Mouse (Mus musculus): ENCODE results near the gene Parp2. TPM values are rescaled to one million over a fixed set of nuclear protein-coding genes. Genes with fewer than 3 reads are reported as not detected.
A peak's percentile ranks its signal among the peaks of the same experiment; 100 is the strongest.

The Parp2 gene
- 45.2 and 48.5 TPM in 2 replicates for polyA plus RNA-seq (2014; fragmentation: Nextera tagmentation; extraction: Ambion mirVana)

GRCm38 (mm10) chr14:50807487-50808072, at the start of gene Parp2, which contains the start of gene Ccnb1ip1:
Parp2 (plus strand) TSS chr14:50807841.
Ccnb1ip1 (minus strand) TSS chr14:50807732.
- Histone ChIP-seq H3K9ac (ENCODE audit: low read depth, low read length) (peak within 1 kb of the TSS; percentile 85), H3K4me1 (ENCODE audit: control insufficient read depth, insufficient read depth, low read length) (no peaks in the 10 kb centered on the region), H3K4me3 (ENCODE audit: low read depth, low read length) (peak within 1 kb of the TSS; percentile 66), H3K36me3 (ENCODE audit: control insufficient read depth, insufficient read depth, low read length) (peaks cover 2% of the 10 kb centered on the region; the same call in 1 of the 2 replicates), H3K27ac (ENCODE audit: low read depth, low read length) (peak within 1 kb of the TSS; percentile 89), H3K27me3 (ENCODE audit: control insufficient read depth, insufficient read depth, low read length) (no peaks in the 10 kb centered on the region), H3K4me2 (peak within 1 kb of the TSS; percentile 70), H3K9me3 (replicated peaks; ENCODE audit: control insufficient read depth, low read length) (no peaks in the 10 kb centered on the region)
- ATAC-seq (replicated peaks; ENCODE audit: insufficient number of reproducible peaks, low FRiP score, low TSS enrichment): peak; percentile 99
- WGBS (ENCODE audit: insufficient replicate concordance): under 1% methylated on average over 42 of the region's 42 CpGs

- Histone ChIP-seq H3K36me3 (ENCODE audit: control insufficient read depth, insufficient read depth, low read length) (no peaks in the 10 kb centered on the region), H3K9me3 (replicated peaks; ENCODE audit: control insufficient read depth, low read length) (no peaks in the 10 kb centered on the region), H3K4me3 (ENCODE audit: low read depth, low read length) (no peak overlapping the region), H3K4me2 (no peak overlapping the region), H3K9ac (ENCODE audit: low read depth, low read length) (no peak overlapping the region), H3K27me3 (ENCODE audit: control insufficient read depth, insufficient read depth, low read length) (no peaks in the 10 kb centered on the region), H3K4me1 (ENCODE audit: control insufficient read depth, insufficient read depth, low read length) (no peaks in the 10 kb centered on the region), H3K27ac (ENCODE audit: low read depth, low read length) (no peak overlapping the region)
- 67% methylated on average over 5 of the region's 5 CpGs for WGBS (ENCODE audit: insufficient replicate concordance)
- ATAC-seq (replicated peaks; ENCODE audit: insufficient number of reproducible peaks, low FRiP score, low TSS enrichment): no peak
Observed at GRCm38 (mm10) chr14:50758416-50759085, 49.1 kb upstream of the Parp2 start.

- no peak for ATAC-seq (replicated peaks; ENCODE audit: insufficient number of reproducible peaks, low FRiP score, low TSS enrichment)
- Histone ChIP-seq H3K27ac (ENCODE audit: low read depth, low read length) (no peak overlapping the region), H3K4me3 (ENCODE audit: low read depth, low read length) (no peak overlapping the region), H3K4me2 (no peak overlapping the region), H3K27me3 (ENCODE audit: control insufficient read depth, insufficient read depth, low read length) (no peaks in the 10 kb centered on the region), H3K9ac (ENCODE audit: low read depth, low read length) (no peak overlapping the region), H3K9me3 (replicated peaks; ENCODE audit: control insufficient read depth, low read length) (no peaks in the 10 kb centered on the region), H3K36me3 (ENCODE audit: control insufficient read depth, insufficient read depth, low read length) (peaks cover 15% of the 10 kb centered on the region), H3K4me1 (ENCODE audit: control insufficient read depth, insufficient read depth, low read length) (no peaks in the 10 kb centered on the region)
- 94% methylated on average over 6 of the region's 6 CpGs for WGBS (ENCODE audit: insufficient replicate concordance)
Observed at GRCm38 (mm10) chr14:50765736-50766135, 41.9 kb upstream of the Parp2 start.

GRCm38 (mm10) chr14:50771342-50771741, 36.3 kb upstream of the Parp2 start:
- H3K36me3 ChIP-seq (ENCODE audit: control insufficient read depth, insufficient read depth, low read length): peaks cover 33% of the 10 kb centered on the region
- H3K4me2 ChIP-seq: no peak overlapping the region
- H3K4me3 ChIP-seq (ENCODE audit: low read depth, low read length): no peak overlapping the region
- ATAC-seq (replicated peaks; ENCODE audit: insufficient number of reproducible peaks, low FRiP score, low TSS enrichment): no peak
- 67% methylated on average over 2 of the region's 2 CpGs for WGBS (ENCODE audit: insufficient replicate concordance)
- no peaks in the 10 kb centered on the region for H3K4me1 ChIP-seq (ENCODE audit: control insufficient read depth, insufficient read depth, low read length)
- H3K27me3 ChIP-seq (ENCODE audit: control insufficient read depth, insufficient read depth, low read length): no peaks in the 10 kb centered on the region
- no peak overlapping the region for H3K9ac ChIP-seq (ENCODE audit: low read depth, low read length)
- no peak overlapping the region for H3K27ac ChIP-seq (ENCODE audit: low read depth, low read length)
- no peaks in the 10 kb centered on the region for H3K9me3 ChIP-seq (replicated peaks; ENCODE audit: control insufficient read depth, low read length)

- WGBS (ENCODE audit: insufficient replicate concordance): 92% methylated on average over 3 of the region's 3 CpGs
- Histone ChIP-seq H3K36me3 (ENCODE audit: control insufficient read depth, insufficient read depth, low read length) (peaks cover 10% of the 10 kb centered on the region; the same call in 1 of the 2 replicates), H3K9me3 (replicated peaks; ENCODE audit: control insufficient read depth, low read length) (no peaks in the 10 kb centered on the region), H3K27ac (ENCODE audit: low read depth, low read length) (no peak overlapping the region), H3K27me3 (ENCODE audit: control insufficient read depth, insufficient read depth, low read length) (no peaks in the 10 kb centered on the region), H3K4me2 (no peak overlapping the region), H3K4me1 (ENCODE audit: control insufficient read depth, insufficient read depth, low read length) (0 out of 2 replicates have a peak, but pooled peaks cover 2% of the 10 kb centered on the region), H3K9ac (ENCODE audit: low read depth, low read length) (no peak overlapping the region), H3K4me3 (ENCODE audit: low read depth, low read length) (no peak overlapping the region)
- ATAC-seq (replicated peaks; ENCODE audit: insufficient number of reproducible peaks, low FRiP score, low TSS enrichment): no peak
Observed at GRCm38 (mm10) chr14:50782166-50782565, 25.5 kb upstream of the Parp2 start.

- 23% methylated on average over 16 of the region's 16 CpGs for WGBS (ENCODE audit: insufficient replicate concordance)
Observed at GRCm38 (mm10) chr14:50784391-50785250, 23.0 kb upstream of the Parp2 start.

GRCm38 (mm10) chr14:50785251-50785637, 22.4 kb upstream of the Parp2 start, which contains the start of gene Ttc5:
Ttc5 (minus strand) TSS chr14:50785519.
- H3K4me1 ChIP-seq (ENCODE audit: control insufficient read depth, insufficient read depth, low read length): 0 out of 2 replicates have a peak, but pooled peaks cover 2% of the 10 kb centered on the region
- H3K9me3 ChIP-seq (replicated peaks; ENCODE audit: control insufficient read depth, low read length): no peaks in the 10 kb centered on the region
- H3K27me3 ChIP-seq (ENCODE audit: control insufficient read depth, insufficient read depth, low read length): no peaks in the 10 kb centered on the region
- H3K4me3 ChIP-seq (ENCODE audit: low read depth, low read length): peak within 1 kb of the TSS; percentile 88
- ATAC-seq (replicated peaks; ENCODE audit: insufficient number of reproducible peaks, low FRiP score, low TSS enrichment): peak; percentile 90
- H3K36me3 ChIP-seq (ENCODE audit: control insufficient read depth, insufficient read depth, low read length): peaks cover 6% of the 10 kb centered on the region; the same call in 1 of the 2 replicates
- H3K9ac ChIP-seq (ENCODE audit: low read depth, low read length): peak within 1 kb of the TSS; percentile 83
- H3K4me2 ChIP-seq: peak within 1 kb of the TSS; percentile 63
- under 1% methylated on average over 21 of the region's 21 CpGs for WGBS (ENCODE audit: insufficient replicate concordance)
- 0 out of 2 replicates have a peak within 1 kb of the TSS, but pooled peaks have one; percentile 22 for H3K27ac ChIP-seq (ENCODE audit: low read depth, low read length)

More at GRCm38 (mm10) chr14:50784391-50785250, 23.0 kb upstream of the Parp2 start:
- H3K27ac ChIP-seq (ENCODE audit: low read depth, low read length): 0 out of 2 replicates have a peak overlapping the region, but pooled peaks have one; percentile 22
- H3K4me1 ChIP-seq (ENCODE audit: control insufficient read depth, insufficient read depth, low read length): 0 out of 2 replicates have a peak, but pooled peaks cover 2% of the 10 kb centered on the region
- peak overlapping the region; percentile 63 for H3K4me2 ChIP-seq
- H3K9me3 ChIP-seq (replicated peaks; ENCODE audit: control insufficient read depth, low read length): no peaks in the 10 kb centered on the region
- H3K27me3 ChIP-seq (ENCODE audit: control insufficient read depth, insufficient read depth, low read length): no peaks in the 10 kb centered on the region
- H3K4me3 ChIP-seq (ENCODE audit: low read depth, low read length): peak overlapping the region; percentile 88
- peaks cover 6% of the 10 kb centered on the region; the same call in 1 of the 2 replicates for H3K36me3 ChIP-seq (ENCODE audit: control insufficient read depth, insufficient read depth, low read length)
- H3K9ac ChIP-seq (ENCODE audit: low read depth, low read length): peak overlapping the region; percentile 83
- ATAC-seq (replicated peaks; ENCODE audit: insufficient number of reproducible peaks, low FRiP score, low TSS enrichment): no peak

GRCm38 (mm10) chr14:50788157-50788556, 19.5 kb upstream of the Parp2 start:
- Histone ChIP-seq H3K4me3 (ENCODE audit: low read depth, low read length) (no peak overlapping the region), H3K4me2 (no peak overlapping the region), H3K27me3 (ENCODE audit: control insufficient read depth, insufficient read depth, low read length) (no peaks in the 10 kb centered on the region), H3K9ac (ENCODE audit: low read depth, low read length) (no peak overlapping the region), H3K36me3 (ENCODE audit: control insufficient read depth, insufficient read depth, low read length) (no peaks in the 10 kb centered on the region), H3K9me3 (replicated peaks; ENCODE audit: control insufficient read depth, low read length) (no peaks in the 10 kb centered on the region), H3K4me1 (ENCODE audit: control insufficient read depth, insufficient read depth, low read length) (0 out of 2 replicates have a peak, but pooled peaks cover 2% of the 10 kb centered on the region), H3K27ac (ENCODE audit: low read depth, low read length) (no peak overlapping the region)
- no peak for ATAC-seq (replicated peaks; ENCODE audit: insufficient number of reproducible peaks, low FRiP score, low TSS enrichment)
- 9% methylated on average over 2 of the region's 2 CpGs for WGBS (ENCODE audit: insufficient replicate concordance)

Data from heart, embryonic 11.5 days (tissue).